Comparison of ENCODE assay signal across 1 mouse cellular context in the genomic region with DNA sequence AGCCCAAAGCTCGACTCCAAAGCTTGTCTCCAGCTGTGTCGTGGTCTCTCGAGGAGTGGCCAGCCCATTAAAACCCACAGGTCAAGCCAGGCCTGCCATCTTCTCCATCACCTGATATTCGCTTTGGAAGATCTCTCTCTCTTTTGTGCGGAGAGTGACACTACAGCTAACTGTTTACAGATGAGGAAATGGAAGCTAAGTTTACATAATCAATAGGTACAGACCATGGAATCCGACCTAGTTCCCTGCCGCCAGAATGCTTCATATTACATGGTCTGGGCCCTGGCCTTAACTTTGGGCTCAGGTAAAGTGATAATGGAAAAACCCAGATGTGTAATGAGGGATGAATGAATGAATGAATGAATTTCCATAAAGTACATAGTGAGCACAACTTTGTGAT.
TF ChIP-seq lines count a peak whose summit lies in the region.

No protein-coding gene starts in this region.

TF ChIP-seq in ES-E14, 5 proteins besides CTCF, POLR2A, EP300 and RAD21 (continued from another document):
- no peak for TF ChIP-seq CHD2 (IDR thresholded peaks at IDR 0.05; ENCODE audit: low read depth, low read length)
- no peak for TF ChIP-seq MAFK (IDR thresholded peaks at IDR 0.05; ENCODE audit: insufficient read depth, low read depth, low read length)
- TF ChIP-seq HCFC1 (IDR thresholded peaks at IDR 0.05; ENCODE audit: borderline replicate concordance, insufficient read depth, low read length), result no peak
